Mouse (Mus musculus) spleen, adult 2 months (tissue): ENCODE data around the gene Abca7.

Experiments
- CTCF ChIP-seq: fragments of 200-500 bp; IDR thresholded peaks from 2 replicates; pipeline ENCODE4 v1.5.1; 2011; ENCODE audit warnings: mild to moderate bottlenecking, inconsistent platforms; ENCODE audit not compliant: insufficient read depth, insufficient read length, insufficient replicate concordance; ENCODE audit errors: extremely low read depth
- POLR2A ChIP-seq: fragments of 200-500 bp; IDR thresholded peaks from 2 replicates; pipeline ENCODE4 v1.6.1; 2011; ENCODE audit warnings: low read depth, low read length, inconsistent platforms

GRCm38 (mm10) chr10:79989870-79990269 is 6.4 kb upstream of the Abca7 start:
- TF ChIP-seq CTCF (no peak), POLR2A (no peak)
